Mouse (Mus musculus) thymus, postnatal 0 days (tissue): ENCODE results near the gene Stox2. TPM values are rescaled to one million over a fixed set of nuclear protein-coding genes. Genes with fewer than 3 reads are reported as not detected.

ENCODE experiments used
- DNase-seq: peaks from one replicate; pipeline ENCODE4 v3.0.0-alpha.2; 2015; ENCODE audit warnings: low spot score
- polyA plus RNA-seq: library from polyadenylated mRNA; unstranded; fragments of >200 nt; fragmentation: Nextera tagmentation; extraction: Ambion mirVana; gene quantifications from 2 replicates; pipeline ENCODE4 v1.2.1, GENCODE M21; 2015

Gene Stox2
- polyA plus RNA-seq, 1 experiment from 2014 or later, result 2.6 TPM

DNA sequence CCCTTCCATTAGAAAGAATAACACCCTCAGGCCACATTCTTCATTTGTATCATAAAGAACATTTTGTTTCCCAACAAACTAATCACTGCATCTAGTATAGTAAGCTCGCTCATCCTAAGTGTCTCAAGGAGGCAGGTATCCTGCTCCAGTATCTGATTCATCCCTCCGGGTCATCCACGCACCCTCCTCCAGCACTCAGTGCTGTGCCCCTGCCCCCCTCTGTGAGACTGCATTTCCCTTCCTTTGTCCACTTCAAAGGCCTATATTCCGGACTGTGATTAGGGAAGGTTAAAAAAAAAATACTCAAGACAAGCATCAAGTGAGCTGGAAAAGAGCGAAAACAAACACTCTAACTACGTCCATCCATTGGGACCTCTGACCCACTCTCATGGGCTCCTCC, 260.8 kb downstream of the Stox2 start:
- DNase-seq, result no peak

DNA sequence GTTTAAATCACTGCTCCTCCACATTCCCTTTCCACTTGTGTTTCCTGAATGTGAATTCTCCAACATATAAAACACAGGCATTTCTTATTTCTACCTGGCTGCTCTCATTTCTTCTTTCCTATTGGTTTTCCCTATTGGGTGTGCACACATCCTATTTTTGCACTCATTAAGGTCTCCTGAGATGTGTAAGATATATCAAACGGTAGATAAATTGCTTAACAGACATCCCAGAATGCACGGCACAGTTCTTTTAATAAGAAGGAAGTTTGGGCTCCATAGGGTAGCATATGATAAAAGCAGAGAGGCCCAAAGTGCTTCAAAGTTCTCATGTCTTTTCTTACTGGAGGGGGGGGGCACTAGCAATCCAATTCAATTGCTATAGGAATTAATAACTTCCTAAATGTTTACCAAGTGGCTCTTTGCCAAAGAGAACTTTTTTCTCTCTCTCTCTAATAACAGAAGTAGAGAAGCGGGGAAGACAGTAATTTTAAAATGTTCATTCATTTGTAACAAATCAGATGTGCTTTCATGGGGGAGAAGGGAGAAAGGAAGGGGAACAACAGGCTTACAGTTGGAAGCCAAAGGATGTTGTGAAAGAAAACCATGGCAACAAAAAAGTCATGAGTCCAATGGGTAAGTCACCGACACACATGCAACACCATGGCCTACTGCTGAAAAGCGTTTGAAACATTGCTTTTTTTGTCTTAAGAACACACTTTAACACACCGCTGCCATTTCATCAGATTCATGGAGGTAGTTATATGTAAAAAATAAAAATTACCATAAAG, 263.2 kb downstream of the Stox2 start:
- no peak for DNase-seq

DNA sequence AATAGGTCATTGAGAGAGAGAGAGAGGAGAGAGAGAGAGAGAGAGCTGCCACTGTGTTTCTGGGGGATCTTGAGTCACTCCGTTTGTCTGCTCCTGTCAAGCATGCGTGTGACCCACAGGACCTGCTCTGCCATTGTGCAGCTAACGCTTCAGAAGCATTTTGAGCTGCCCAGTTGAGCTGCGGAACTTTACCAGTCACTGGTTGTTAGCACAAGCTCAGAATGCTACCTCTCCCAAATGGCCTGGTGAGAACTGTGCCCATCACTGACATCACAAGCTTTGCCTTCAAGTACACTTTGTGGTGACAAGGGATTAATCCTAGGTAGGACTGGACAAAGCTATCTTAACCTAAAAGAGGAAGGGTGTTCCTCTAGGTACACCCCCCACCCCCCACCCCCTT, 263.9 kb downstream of the Stox2 start:
- no peak for DNase-seq

DNA sequence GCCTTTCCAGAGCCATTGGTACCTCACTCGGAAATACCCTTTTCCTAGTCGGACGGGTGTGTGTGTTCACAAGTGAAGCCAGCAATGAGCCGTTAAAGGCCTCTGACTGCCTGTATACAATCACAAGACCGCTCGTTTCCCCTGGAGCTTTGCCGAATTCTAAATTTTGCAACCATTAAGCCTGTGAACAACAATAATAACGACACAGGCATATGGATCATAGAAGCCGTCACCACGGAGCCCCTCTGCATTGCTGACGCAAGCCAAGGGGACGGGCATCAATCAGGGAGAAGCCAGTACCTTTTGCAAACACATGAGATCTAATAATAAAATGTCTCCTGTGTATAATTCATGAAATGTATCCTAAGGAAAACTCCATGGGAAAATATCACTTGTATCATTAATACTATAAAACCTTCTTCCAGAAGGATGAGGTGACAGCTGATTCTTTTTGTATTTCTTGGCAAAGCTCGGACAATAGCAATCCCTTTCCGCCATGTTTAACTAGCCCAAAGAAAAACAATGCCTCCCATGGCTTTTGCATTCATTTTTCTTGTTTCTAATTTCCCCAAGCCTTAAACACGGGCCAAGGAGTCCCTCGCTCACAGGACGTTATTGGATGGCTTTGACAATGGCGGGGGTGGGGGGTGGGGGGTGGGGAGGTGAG, 265.0 kb downstream of the Stox2 start:
- DNase-seq, result no peak

GRCm38 (mm10) chr8:47180181-47180580, 266.0 kb downstream of the Stox2 start:
- no peak for DNase-seq

- DNase-seq, result no peak
These were observed 267.4 kb downstream of the Stox2 start for GRCm38 (mm10) chr8:47178785-47179184.

DNA sequence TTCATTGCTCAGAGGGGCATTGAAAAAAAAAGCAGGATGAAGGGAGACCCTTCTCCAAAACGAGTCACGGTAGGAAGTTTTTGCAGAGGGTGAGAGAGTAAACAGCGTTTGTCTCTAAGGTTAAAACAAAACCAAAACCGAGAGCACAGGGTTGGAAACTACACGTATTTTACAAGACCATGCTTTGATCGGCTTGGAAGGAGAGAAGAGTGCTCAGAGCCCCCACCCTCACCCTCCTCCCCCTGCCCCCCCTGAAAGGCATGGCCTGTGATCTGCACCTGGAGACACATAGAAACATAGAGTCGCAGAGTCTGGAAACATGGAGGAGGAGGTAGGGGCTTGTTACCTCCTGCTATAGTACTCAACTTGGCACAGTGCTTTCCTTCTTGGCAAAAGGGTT, 272.3 kb downstream of the Stox2 start:
- no peak for DNase-seq

DNA sequence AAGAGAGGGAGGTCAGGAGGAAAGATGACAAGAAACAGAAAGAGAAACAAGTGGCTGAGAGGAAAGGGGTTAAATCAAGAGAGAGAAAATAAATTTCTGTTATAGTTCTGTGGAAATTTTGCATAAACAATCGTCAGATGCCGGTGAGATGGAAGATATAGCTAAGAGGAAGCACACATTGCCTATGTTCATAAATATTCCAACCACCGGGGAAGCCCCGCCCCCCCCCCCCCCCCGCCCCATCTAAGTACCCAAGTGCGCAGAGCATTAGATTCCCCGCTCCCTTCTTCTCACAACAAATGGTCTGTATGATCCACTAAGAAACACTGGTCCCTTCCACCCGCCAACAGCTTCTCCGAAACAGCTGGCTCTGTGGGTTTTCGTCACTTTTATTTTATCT, 273.3 kb downstream of the Stox2 start:
- no peak for DNase-seq

GRCm38 (mm10) chr8:47160688-47161087, 285.5 kb downstream of the Stox2 start:
- DNase-seq, result no peak

DNA sequence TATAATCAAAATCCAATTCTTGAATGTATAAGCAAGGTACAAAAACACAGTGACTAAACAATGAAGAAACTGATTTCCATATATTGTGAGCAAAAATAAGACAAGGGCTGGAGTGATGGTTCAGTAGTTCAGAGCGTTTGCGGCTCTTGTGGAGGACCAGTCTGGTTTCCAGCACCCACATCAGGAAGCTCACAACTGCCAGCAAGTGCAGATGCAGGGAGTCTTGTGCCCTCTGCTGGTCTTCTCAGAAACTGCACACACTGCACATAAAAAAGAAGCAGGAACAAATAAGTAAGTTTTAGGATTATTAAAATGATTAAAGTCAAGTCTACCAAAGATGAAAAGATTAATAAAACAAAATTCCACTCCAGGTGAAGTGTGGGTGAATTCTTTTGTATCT, 291.6 kb downstream of the Stox2 start:
- DNase-seq, result no peak

- no peak for DNase-seq
These were observed 300.9 kb downstream of the Stox2 start for GRCm38 (mm10) chr8:47145258-47145657.

GRCm38 (mm10) chr8:47136047-47136446, 310.1 kb downstream of the Stox2 start:
- no peak for DNase-seq

GRCm38 (mm10) chr8:47135586-47135985, 310.6 kb downstream of the Stox2 start:
- DNase-seq, result no peak

- DNase-seq, result no peak
These were observed 311.4 kb downstream of the Stox2 start for GRCm38 (mm10) chr8:47134736-47135135.

- no peak for DNase-seq
These were observed 312.8 kb downstream of the Stox2 start for GRCm38 (mm10) chr8:47133381-47133780.

Other genes with a start within 250 kb of the Stox2 start
- 26.5 and 27.0 TPM in 2 replicates for gene Trappc11, start 87.1 kb upstream of the Stox2 start, polyA plus RNA-seq
- gene Rwdd4a, start 87.3 kb upstream of the Stox2 start, polyA plus RNA-seq, result 74.1 and 75.2 TPM in 2 replicates
- 16.9 and 21.5 TPM in 2 replicates for gene Ing2, start 229.2 kb upstream of the Stox2 start, polyA plus RNA-seq